Mouse (Mus musculus) embryonic stem cell, embryonic (primary cell): Measurements from ENCODE around the gene Mtch1.

Source experiments
- CTCF ChIA-PET, 4 experiments: fragments of 300-600 bp in 2 of 4; fragments of 350-600 bp in 2 of 4; sonication (Branson Sonifier 250); formaldehyde crosslinking; loops; one replicate each; lab custom pipeline; 2022; ENCODE audit warnings: inconsistent platforms in 2 of 4; lab: Charles Lee
- POLR2A ChIA-PET, 4 experiments: fragments of 300-600 bp in 2 of 4; fragments of 350-600 bp in 2 of 4; sonication (Branson Sonifier 250); formaldehyde crosslinking; loops; one replicate each; lab custom pipeline; 2022; ENCODE audit warnings: antibody characterized with exemption in 4 of 4, inconsistent platforms in 1 of 4; lab: Charles Lee

The Mtch1 gene

GRCm38 (mm10) chr17:29312082-29312481 is 35.7 kb downstream of the Mtch1 start:
- POLR2A ChIA-PET = interaction anchor here in 2 of 4 experiments (0.6 to 1.4 kb wide), 6 partner anchors 8 to 59 kb away, joined by 3 to 5 read pairs (median 4); no protein-coding TSS in a partner anchor

GRCm38 (mm10) chr17:29311602-29312001 is 36.1 kb downstream of the Mtch1 start:
- ChIA-PET POLR2A (interaction anchor here in 1 of 4 experiments (0.9 to 1.3 kb wide), 4 partner anchors 9 to 43 kb away, joined by 3 to 4 read pairs (median 4); partner anchors contain the start of gene BC004004), CTCF (interaction anchor here in 3 of 4 experiments (0.8 to 1.4 kb wide), 6 partner anchors 9 to 60 kb away, joined by 3 to 4 read pairs (median 4); partner anchors contain the start of gene BC004004 (in 1 of the 3))

More at GRCm38 (mm10) chr17:29312082-29312481, 35.7 kb downstream of the Mtch1 start:
- CTCF ChIA-PET = interaction anchor here in 3 of 4 experiments (1.1 to 1.4 kb wide), 5 partner anchors 9 to 59 kb away, joined by 3 to 4 read pairs (median 4); no protein-coding TSS in a partner anchor

GRCm38 (mm10) chr17:29310056-29310623 is 37.6 kb downstream of the Mtch1 start:
- ChIA-PET POLR2A (interaction anchor here in 3 of 4 experiments (0.7 to 1.3 kb wide), 4 partner anchors 11 to 47 kb away, joined by 3 to 4 read pairs (median 3); partner anchors contain the start of gene BC004004 (in 1 of the 3)), CTCF (interaction anchor here in 1 of 4 experiments (0.6 kb wide), 1 partner anchor 56 kb away, joined by 4 read pairs; no protein-coding TSS in a partner anchor)

DNA sequence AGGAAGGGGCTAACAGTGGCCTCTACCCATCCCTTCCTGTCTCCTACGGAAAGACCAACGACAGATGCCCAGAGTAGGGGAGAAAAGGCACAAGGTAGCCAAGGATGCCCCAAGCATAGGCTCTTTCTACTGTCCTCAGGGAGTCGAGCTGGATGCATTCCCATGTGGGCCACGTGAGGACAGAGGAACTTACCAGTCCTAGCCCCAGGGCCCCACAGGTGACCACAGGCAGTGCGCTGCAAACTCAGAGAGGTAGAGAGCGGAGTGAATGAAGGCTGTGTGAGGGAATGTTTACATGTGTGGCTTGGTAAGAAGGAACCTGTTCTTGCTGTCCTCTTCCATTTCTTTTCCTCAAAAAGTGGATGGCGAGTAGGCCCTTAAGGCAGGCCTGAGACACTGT is 41.9 kb downstream of the Mtch1 start:
- POLR2A ChIA-PET = interaction anchor here in 2 of 4 experiments (1.0 to 1.1 kb wide), 2 partner anchors 10 to 16 kb away, joined by 4 read pairs; no protein-coding TSS in a partner anchor
- CTCF ChIA-PET = interaction anchor here in 2 of 4 experiments (0.5 to 4.8 kb wide), 6 partner anchors 8 to 428 kb away, joined by 3 to 24 read pairs (median 4); no protein-coding TSS in a partner anchor

DNA sequence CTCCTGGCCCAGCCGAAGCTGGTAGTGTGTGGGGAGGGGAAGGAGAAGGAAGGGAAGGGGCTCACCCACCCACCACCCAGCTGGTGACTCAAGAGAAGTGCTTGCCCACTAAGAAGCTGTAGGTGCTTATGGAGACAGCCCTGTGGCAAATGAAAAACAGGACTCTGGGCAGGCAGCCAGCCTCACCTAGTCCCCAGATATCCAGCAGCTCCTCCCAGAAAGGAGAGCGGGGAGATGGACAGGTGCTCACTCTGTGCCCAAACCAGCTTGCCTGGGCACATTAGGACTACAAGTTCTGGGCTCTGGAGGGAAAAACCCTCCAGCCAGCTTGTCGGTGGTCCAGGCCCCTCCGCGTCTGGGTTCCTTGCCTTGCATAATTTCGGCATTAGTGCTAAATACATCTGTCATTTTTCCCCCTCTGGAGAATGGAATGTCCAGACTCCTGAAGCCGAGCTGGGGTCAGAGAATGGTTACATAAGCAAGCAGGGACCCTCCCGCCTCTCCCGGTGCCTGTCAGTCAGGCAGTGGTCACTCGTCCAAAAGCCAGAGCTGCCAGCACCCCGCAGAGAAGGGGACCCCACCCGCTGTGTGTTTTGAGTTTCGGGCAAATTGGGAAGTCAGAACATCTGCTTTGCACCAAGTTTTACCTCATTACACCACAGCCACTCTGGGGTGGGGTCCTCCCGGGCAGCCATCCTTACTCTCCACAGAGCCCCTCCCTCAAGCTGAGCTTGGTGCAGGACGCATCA is 42.5 kb downstream of the Mtch1 start:
- ChIA-PET POLR2A (interaction anchor here (0.6 to 1.6 kb wide), 9 partner anchors 10 to 133 kb away, joined by 3 to 7 read pairs (median 4); partner anchors contain the start of gene Mtch1 (in 1 of the 4)), CTCF (interaction anchor here (0.5 to 4.8 kb wide), 14 partner anchors 8 to 673 kb away, joined by 3 to 24 read pairs (median 4); partner anchors contain the start of gene BC004004 (in 1 of the 4))

GRCm38 (mm10) chr17:29304376-29305057 is 43.2 kb downstream of the Mtch1 start:
- CTCF ChIA-PET = interaction anchor here (0.5 to 4.8 kb wide), 12 partner anchors 36 to 673 kb away, joined by 3 to 24 read pairs (median 4); partner anchors contain the start of gene BC004004 (in 1 of the 4)
- POLR2A ChIA-PET = interaction anchor here (0.6 to 2.2 kb wide), 15 partner anchors 8 to 132 kb away, joined by 3 to 7 read pairs (median 4); partner anchors contain the start of genes Mtch1 (in 1 of the 4) and Ppil1 (in 1 of the 4)

GRCm38 (mm10) chr17:29303856-29304255 is 43.9 kb downstream of the Mtch1 start:
- CTCF ChIA-PET = interaction anchor here in 3 of 4 experiments (1.1 to 4.8 kb wide), 10 partner anchors 10 to 89 kb away, joined by 3 to 24 read pairs (median 6); partner anchors contain the start of genes BC004004 (in 1 of the 3) and Fgd2 (in 1 of the 3)
- POLR2A ChIA-PET = interaction anchor here (0.6 to 2.3 kb wide), 18 partner anchors 9 to 255 kb away, joined by 3 to 8 read pairs (median 4); partner anchors contain the start of genes Mtch1 (in 2 of the 4) and Ppil1 (in 1 of the 4)

- POLR2A ChIA-PET = interaction anchor here (0.6 to 2.3 kb wide), 17 partner anchors 8 to 254 kb away, joined by 3 to 8 read pairs (median 3); partner anchors contain the start of genes Ppil1 (in 2 of the 4) and Mtch1 (in 1 of the 4)
- CTCF ChIA-PET = interaction anchor here (0.6 to 4.8 kb wide), 25 partner anchors 8 to 747 kb away, joined by 3 to 24 read pairs (median 3); partner anchors contain the start of genes BC004004 (in 2 of the 4) and Fgd2 (in 1 of the 4)
Observed at GRCm38 (mm10) chr17:29303087-29303486, 44.6 kb downstream of the Mtch1 start.

DNA sequence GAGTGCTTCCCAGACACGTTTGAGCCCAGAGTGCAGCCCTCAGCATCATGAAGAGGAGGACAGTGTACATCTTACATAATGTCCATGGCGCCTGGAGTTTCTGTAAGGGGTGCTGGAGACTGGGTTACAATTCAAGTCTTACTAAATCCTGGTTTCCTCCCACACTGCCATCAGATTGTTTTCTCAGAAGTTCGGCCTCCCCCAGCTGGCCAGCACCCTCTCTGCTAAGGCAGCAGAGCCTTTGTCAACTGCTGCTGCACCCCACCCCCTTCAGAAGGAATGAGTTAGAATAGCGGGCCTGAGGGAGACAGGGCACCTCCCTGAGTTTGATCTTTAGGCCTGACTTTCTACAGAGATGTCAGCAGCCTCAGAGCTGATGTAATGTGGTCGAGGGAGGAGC is 45.6 kb downstream of the Mtch1 start:
- ChIA-PET POLR2A (interaction anchor here in 3 of 4 experiments (0.5 to 2.3 kb wide), 11 partner anchors 9 to 735 kb away, joined by 3 to 8 read pairs (median 4); partner anchors contain the start of genes Mtch1 (in 1 of the 3) and Ppil1 (in 1 of the 3)), CTCF (interaction anchor here (0.9 to 4.8 kb wide), 11 partner anchors 8 to 229 kb away, joined by 3 to 24 read pairs (median 4); partner anchors contain the start of gene BC004004 (in 2 of the 4))

GRCm38 (mm10) chr17:29301421-29301820 is 46.3 kb downstream of the Mtch1 start:
- POLR2A ChIA-PET = interaction anchor here in 3 of 4 experiments (0.9 to 1.1 kb wide), 3 partner anchors 40 to 229 kb away, joined by 3 to 4 read pairs (median 3); partner anchors contain the start of gene Mtch1 (in 1 of the 3)
- CTCF ChIA-PET = interaction anchor here (0.6 to 4.8 kb wide), 12 partner anchors 13 to 1995 kb away, joined by 3 to 24 read pairs (median 4); partner anchors contain the start of gene BC004004 (in 1 of the 4)

- CTCF ChIA-PET = interaction anchor here (0.6 to 4.8 kb wide), 10 partner anchors 16 to 155 kb away, joined by 3 to 24 read pairs (median 4); no protein-coding TSS in a partner anchor
- POLR2A ChIA-PET = interaction anchor here (0.6 to 1.1 kb wide), 5 partner anchors 41 to 235 kb away, joined by 3 to 5 read pairs (median 3); partner anchors contain the start of gene Mtch1 (in 1 of the 4)
Observed at GRCm38 (mm10) chr17:29300926-29301325, 46.8 kb downstream of the Mtch1 start.

GRCm38 (mm10) chr17:29299282-29299681 is 48.5 kb downstream of the Mtch1 start:
- POLR2A ChIA-PET = no interaction called here
- CTCF ChIA-PET = interaction anchor here in 2 of 4 experiments (2.4 kb wide), 2 partner anchors 72 kb away, joined by 11 to 13 read pairs; no protein-coding TSS in a partner anchor

- ChIA-PET POLR2A (interaction anchor here in 3 of 4 experiments (0.5 to 1.4 kb wide), 7 partner anchors 12 to 1299 kb away, joined by 3 to 10 read pairs (median 3); no protein-coding TSS in a partner anchor), CTCF (interaction anchor here (0.6 to 2.4 kb wide), 12 partner anchors 8 to 310 kb away, joined by 3 to 13 read pairs (median 5); partner anchors contain the start of gene BC004004 (in 3 of the 4))
Observed at GRCm38 (mm10) chr17:29297813-29298212, 49.9 kb downstream of the Mtch1 start.

DNA sequence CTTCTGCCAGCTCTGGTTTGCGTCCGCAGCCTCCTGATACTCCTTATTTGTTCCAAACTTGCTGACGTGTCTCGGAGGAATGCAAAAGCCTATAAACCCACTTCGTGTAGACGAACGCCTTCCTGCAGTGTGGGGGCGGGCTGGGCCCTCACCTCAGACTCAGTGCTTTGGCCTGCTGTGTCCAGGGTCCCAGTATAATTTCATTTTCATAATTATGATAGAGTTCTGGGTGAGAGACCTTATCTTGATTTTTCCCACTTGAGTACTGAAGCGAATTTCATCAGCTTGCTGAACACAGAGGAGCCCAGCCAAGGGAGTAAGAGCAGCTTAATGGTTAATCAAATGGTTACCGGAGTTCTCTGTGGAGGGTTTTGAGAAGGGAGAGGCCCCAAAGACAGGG is 50.4 kb downstream of the Mtch1 start:
- POLR2A ChIA-PET = interaction anchor here in 3 of 4 experiments (0.5 to 1.4 kb wide), 5 partner anchors 12 to 25 kb away, joined by 3 to 4 read pairs (median 3); no protein-coding TSS in a partner anchor
- CTCF ChIA-PET = interaction anchor here (0.6 to 2.4 kb wide), 11 partner anchors 8 to 291 kb away, joined by 3 to 13 read pairs (median 5); partner anchors contain the start of gene BC004004 (in 3 of the 4)

GRCm38 (mm10) chr17:29295835-29296234 is 51.9 kb downstream of the Mtch1 start:
- CTCF ChIA-PET = interaction anchor here in 3 of 4 experiments (0.6 to 2.1 kb wide), 5 partner anchors 20 to 143 kb away, joined by 3 to 12 read pairs (median 3); partner anchors contain the start of gene BC004004 (in 1 of the 3)
- POLR2A ChIA-PET = interaction anchor here in 1 of 4 experiments (0.9 to 1.9 kb wide), 3 partner anchors 8 to 43 kb away, joined by 3 to 5 read pairs (median 3); no protein-coding TSS in a partner anchor
